ENCODE assay signal across 8 mouse cellular contexts in genomic region chr15:8444890-8445597, GRCm38 (mm10). TPM values are rescaled to one million over a fixed set of nuclear protein-coding genes. Genes with fewer than 3 reads are reported as not detected.
DNase-seq lines count a peak whose midpoint lies in the region; ATAC-seq and TF ChIP-seq lines count a peak whose summit lies in the region.

No protein-coding gene starts in this region.

- TF ChIP-seq POLR2A in cortical plate, adult 2 months (IDR thresholded peaks at IDR 0.05; ENCODE audit: extremely low read depth, insufficient read depth, low read length), result no peak

- intact Hi-C loops in left cerebral cortex, postnatal 14 days (cut with DNase I), result loop anchor here (5.0 kb wide), 3 partner anchors 63 to 142 kb away; no protein-coding TSS in a partner anchor

- peak; percentile 55 for TF ChIP-seq CTCF in cortical plate, adult 2 months (IDR thresholded peaks at IDR 0.05; ENCODE audit: extremely low read depth, insufficient read depth, low read length)

- H3K27ac ChIP-seq in cortical plate, adult 2 months (ENCODE audit: insufficient read depth, low read length), result peak overlapping the region; percentile 80

- H3K4me1 ChIP-seq in cortical plate, adult 2 months (ENCODE audit: control insufficient read depth, insufficient read depth, low read length), result peaks cover 2% of the 10 kb centered on the region; the same call in 1 of the 2 replicates

- peak overlapping the region; percentile 96 for H3K4me3 ChIP-seq in cortical plate, adult 2 months (ENCODE audit: insufficient read depth, low read length)

- ATAC-seq in megakaryocyte-erythroid progenitor cell, adult 5-6 weeks (replicated peaks; ENCODE audit: low FRiP score, low TSS enrichment, poor library complexity, severe bottlenecking), result peak; percentile 78

- peak; percentile 88 to 94 for DNase-seq in adrenal gland, adult (ENCODE audit: inconsistent age in 2 of 2, low spot score in 1 of 2)
- peak; percentile 57 to 75 for DNase-seq in gastrocnemius, adult 8-10 months (ENCODE audit: low spot score in 2 of 2)
- peak; percentile 92 for DNase-seq in induced T-regulatory cell, adult 2 months (ENCODE audit: low read depth)
- peak; percentile 79 to 80 for DNase-seq in left cerebral cortex, postnatal 14 days (ENCODE audit: low spot score in 2 of 2)
- DNase-seq in right cerebral cortex, postnatal 14 days, result peak; percentile 80
- peak; percentile 60 for DNase-seq in urinary bladder, postnatal 25 days (ENCODE audit: low spot score)

RNA-seq across cellular contexts. Expression of gene Nipbl, which starts 0.8 kb away (rescaled TPM):
- 10.0 and 10.3 TPM in 2 replicates for polyA plus RNA-seq in cortical plate, adult 2 months (2012; rRNA removed)
- total RNA-seq in gastrocnemius, adult 8-10 months (2022), result 10 to 100 TPM; 19.7 to 23.1 (median 21.4) TPM
- total RNA-seq in left cerebral cortex, postnatal 14 days (2021), result 10 to 100 TPM; 28.5 to 29.1 TPM
- 52.5 and 57.2 TPM in 2 replicates for total RNA-seq in megakaryocyte-erythroid progenitor cell, adult 5-6 weeks (2014; fragmentation: Nextera tagmentation)
- 48.6 and 61.0 TPM in 2 replicates for total RNA-seq in megakaryocyte-erythroid progenitor cell, adult 5-6 weeks (2017)

Comparison
In these comparisons a context has a peak if more than half of its experiments do, and no peak if none do; other contexts are left out.
1. Peak in every context shown above with its lines: DNase-seq, ATAC-seq, H3K4me3 ChIP-seq and H3K27ac ChIP-seq.